Mouse (Mus musculus) CD4-positive, CD25-positive, alpha-beta regulatory T cell, adult 2 months (primary cell): Measurements from ENCODE around the gene Gde1.

Source experiments
- DNase-seq: peaks from one replicate; pipeline ENCODE4 v3.0.0-alpha.2; 2012; ENCODE audit warnings: low read depth, low spot score

Gde1 gene

GRCm38 (mm10) chr7:118705101-118705961 is at the start of gene Gde1:
TSS of gene Gde1 (minus strand) at chr7:118705778.
- DNase-seq, result peak; percentile 89

DNA sequence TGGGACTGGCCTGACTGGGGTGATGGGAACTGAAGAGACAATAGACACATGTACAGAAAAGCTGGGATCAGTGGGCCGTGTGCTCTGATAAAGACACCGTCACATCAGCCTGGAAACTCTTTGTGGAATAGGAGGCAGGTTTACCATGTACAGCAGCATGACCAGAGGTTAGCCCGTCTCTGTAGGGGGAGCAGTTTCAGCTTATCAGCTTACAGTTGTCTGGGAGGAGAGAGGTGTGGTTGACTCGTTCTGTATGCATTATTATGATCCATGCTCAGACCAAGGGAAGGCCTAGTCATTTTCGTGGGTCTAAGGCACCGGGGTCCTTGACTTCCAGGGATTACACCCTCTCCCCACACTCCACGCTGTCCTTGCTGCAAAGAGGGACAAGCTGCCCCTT is 46.0 kb upstream of the Gde1 start:
- no peak for DNase-seq

DNA sequence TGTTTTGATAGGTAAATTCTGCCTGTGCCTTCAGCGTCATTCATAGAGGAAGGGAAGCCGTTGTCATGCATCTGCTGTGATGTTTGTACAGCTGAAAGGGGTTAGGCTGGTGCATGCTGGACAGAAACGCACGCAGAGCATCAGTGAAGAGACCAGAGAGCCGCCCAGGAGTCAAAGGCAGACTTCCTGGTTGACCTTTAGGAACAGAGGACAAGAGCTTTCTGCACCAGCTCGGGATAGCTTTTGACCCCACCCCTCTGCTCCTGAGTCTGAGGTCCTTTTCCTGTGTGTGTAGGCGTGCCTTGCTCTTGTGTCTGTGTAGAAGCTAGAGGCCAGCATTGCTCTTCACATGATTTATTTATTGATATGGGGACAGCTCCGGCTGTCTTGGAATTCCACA is 44.1 kb upstream of the Gde1 start:
- DNase-seq, result no peak

DNA sequence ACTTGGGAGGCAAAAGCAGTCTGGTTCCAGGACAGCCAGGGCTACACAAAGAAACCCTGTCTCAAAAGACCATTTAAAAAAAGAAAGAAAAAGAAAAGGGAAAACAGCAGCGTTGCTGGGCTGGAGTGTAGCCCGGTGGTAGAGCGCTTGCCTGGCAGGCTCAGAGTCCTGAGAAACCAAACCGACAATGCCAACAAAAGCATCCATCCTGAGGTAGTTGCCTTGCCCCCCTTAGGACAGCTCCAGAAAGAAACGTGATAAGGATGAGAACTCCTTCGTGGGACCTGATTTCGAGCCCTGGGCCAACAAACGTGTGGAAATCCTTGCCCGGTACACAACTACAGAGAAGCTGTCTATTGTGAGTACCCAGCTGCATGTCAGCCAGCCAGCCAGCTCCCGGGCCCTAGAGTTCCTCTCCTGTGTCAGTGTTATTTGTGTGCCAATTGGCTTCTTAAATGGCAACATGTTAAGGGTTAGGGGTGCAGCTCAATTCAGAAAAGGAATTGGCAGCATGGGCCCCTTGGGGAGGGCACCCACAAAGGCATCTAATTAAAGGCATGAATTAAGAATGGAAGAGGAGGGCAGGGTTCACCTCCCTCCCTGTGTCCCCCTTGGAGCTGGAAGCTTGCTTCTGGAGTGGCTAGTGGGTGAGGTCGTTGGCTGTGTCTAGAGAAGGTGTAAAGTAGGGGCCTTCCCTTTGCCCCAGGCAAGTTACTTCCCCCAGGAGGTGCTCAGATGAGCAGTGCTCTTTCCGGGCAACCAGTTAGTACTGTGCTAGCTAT is 42.5 kb upstream of the Gde1 start:
- no peak for DNase-seq

- no peak for DNase-seq
These were observed 39.2 kb upstream of the Gde1 start for GRCm38 (mm10) chr7:118744766-118745165.

GRCm38 (mm10) chr7:118742278-118742677 is 36.7 kb upstream of the Gde1 start:
- no peak for DNase-seq

- peak; percentile 97 for DNase-seq
These were observed 35.2 kb upstream of the Gde1 start for GRCm38 (mm10) chr7:118740532-118741338.

DNA sequence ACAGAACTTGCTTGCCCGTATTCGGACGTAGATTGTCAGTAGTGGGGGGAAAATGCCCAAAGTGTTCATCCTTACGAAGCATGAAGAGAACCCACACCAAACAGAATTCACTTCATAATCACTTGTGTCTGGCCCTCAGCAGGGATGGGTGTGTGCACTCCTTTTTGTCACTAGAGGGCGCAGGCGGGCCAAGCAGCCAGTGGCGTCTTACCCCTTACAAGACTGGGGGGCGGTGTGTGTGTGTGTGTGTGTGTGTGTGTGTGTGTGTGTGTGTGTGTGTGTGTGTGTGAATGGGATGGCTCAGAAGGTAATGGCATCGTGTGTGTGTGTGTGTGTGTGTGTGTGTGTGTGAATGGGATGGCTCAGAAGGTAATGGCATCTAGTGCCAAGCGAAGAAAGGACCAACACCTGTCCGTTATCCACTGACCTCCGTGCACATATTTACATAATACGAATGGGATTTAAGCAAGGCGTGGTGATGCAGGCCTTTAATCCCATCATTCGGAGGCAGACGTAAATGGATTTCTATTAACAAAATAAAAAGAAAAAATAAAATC is 34.5 kb upstream of the Gde1 start, which contains the start of gene Vps35l:
TSS of gene Vps35l (plus strand) at position 252 of the 557 bp plus-strand sequence.
- DNase-seq, result peak; percentile 93

GRCm38 (mm10) chr7:118738730-118739129 is 33.2 kb upstream of the Gde1 start:
- peak; percentile 14 for DNase-seq

- peak; percentile 25 for DNase-seq
These were observed 27.6 kb upstream of the Gde1 start for GRCm38 (mm10) chr7:118733225-118733624.

- no peak for DNase-seq
These were observed 26.2 kb upstream of the Gde1 start for GRCm38 (mm10) chr7:118731781-118732180.

GRCm38 (mm10) chr7:118728846-118729587 is 23.4 kb upstream of the Gde1 start:
- no peak for DNase-seq

DNA sequence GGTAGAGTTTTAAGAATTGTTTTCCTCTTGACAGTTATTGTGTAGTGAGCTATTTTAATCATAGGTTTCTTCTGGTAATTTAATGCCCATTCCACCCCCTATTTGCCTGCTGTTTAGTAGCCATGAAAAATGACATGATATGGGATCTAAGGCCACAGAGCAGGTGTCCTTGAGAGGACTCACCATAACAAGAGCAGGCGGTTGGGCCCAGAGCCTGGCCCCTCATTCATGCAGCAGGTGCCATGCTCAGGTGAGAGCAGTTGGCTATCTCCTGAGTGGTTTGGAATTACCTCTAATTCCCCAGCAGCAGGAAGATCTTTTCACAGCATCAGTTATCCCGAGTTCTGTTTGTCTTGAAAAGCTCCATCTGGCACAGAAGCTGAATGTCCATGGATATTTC is 19.9 kb upstream of the Gde1 start:
- DNase-seq, result no peak

- no peak for DNase-seq
These were observed 18.3 kb upstream of the Gde1 start for GRCm38 (mm10) chr7:118723927-118724326.

DNA sequence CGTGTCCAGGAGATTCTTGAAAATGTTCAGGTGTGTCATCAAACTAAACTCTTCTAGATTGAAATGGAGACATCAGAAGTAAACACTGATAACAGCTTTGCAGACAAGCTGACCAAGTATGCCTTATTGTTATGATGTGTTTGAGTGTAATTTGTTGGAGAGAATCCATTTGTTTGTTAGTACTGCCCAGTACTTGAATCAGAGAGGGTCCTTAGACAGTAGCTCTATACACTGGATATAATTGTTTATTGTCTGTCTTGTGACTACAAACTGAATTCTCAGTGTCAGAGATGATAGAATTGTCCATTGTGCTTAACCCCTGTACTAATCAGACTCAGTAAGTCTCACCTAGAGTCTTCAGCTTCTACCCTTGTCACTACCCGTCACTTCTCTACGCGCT is 12.5 kb upstream of the Gde1 start:
- no peak for DNase-seq

DNA sequence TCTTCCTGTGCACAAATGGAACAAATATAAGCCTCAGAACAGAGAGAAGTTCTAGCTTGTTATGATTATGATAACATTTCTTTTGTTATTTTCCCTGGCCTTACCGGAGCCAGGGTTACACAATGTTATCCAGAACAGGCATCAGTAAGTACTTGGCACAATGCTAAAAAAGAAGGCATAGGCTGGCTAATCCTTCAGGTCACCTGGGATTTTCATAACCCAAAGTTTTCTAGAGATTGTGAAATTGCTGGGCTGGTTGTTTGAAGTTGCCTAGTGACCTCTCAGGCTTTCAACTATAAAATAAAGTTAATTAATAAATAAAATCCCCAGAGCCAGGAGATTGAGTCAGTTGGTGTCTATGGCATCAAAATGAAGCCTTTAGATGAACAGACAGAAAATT is 9.3 kb upstream of the Gde1 start:
- DNase-seq, result no peak

GRCm38 (mm10) chr7:118712228-118713173 is 6.9 kb upstream of the Gde1 start, which contains the start of gene Ccp110:
TSS of gene Ccp110 (plus strand) at chr7:118712552.
- peak; percentile 96 for DNase-seq

DNA sequence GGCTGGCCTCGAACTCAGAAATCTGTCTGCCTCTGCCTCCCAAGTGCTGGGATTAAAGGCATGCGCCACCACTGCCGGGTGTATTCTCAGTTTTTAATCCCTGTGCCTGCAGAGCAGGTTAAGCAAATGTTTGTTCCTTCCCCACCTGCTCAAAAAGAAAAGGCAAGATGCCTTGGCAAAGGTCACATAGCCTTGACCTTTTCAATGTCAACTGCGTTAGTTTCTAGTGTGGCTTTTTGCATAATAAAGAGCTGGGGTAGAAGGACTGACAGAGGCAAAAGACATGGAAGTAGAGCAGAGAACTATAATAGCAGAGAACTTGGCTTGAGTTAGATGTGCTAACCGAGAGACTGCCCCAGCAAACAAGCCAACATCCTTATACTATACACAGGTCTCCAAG is 5.2 kb upstream of the Gde1 start:
- DNase-seq, result no peak

DNA sequence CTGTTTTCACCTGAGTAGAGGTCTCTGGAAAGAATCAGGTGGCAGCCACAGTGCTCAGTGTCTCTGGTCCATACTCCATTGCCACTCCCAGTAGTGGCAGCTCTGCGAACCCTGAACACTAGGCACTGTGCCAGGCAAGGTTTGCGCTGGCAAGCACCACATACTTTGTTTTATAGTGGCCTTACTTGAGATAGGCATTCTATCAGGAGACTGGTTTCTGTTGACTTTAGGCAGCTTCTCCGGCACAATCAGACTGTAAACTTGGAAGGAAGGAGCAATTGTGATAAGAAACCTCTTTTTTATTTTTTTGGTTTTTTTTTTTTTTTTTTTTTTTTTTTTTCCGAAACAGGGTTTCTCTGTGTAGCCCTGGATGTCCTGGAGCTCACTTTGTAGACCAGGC is 2.4 kb upstream of the Gde1 start:
- no peak for DNase-seq

GRCm38 (mm10) chr7:118707216-118707615 is 1.6 kb upstream of the Gde1 start:
- no peak for DNase-seq
